In genomic region chr11:114501869-114502540, GRCm38 (mm10) we compare ENCODE assay signal across 12 mouse cellular contexts.
A peak's percentile ranks its signal among the peaks of the same experiment; 100 is the strongest.
DNase-seq lines count a peak whose midpoint lies in the region; ATAC-seq and TF ChIP-seq lines count a peak whose summit lies in the region.
"Had no signal": no experiment of that assay in that cellular context is flagged by ENCODE, and none has a peak within 500 bp of the region (broad histone marks: within the 10 kb centered on the region; RNA-seq: fewer than 3 reads in every experiment).

No protein-coding gene starts in this region.

- H3K36me3 ChIP-seq in heart, postnatal 0 days (replicated peaks; ENCODE audit: control insufficient read depth, insufficient read depth, low read length): no peaks in the 10 kb centered on the region
- no peaks in the 10 kb centered on the region for H3K36me3 ChIP-seq in G1E (replicated peaks)
- H3K36me3 ChIP-seq: heart, embryonic 12.5 days; limb, embryonic 12.5 days had no signal

- no peak for DNase-seq in heart, postnatal 0 days (ENCODE audit: low spot score)
- no peak for DNase-seq in heart, adult 9 months (ENCODE audit: low spot score in 2 of 2)
- DNase-seq in 3134 (ENCODE audit: extremely low read depth, insufficient read length, low spot score) (peak; percentile 35), G1E (ENCODE audit: low spot score) (no peak)
- DNase-seq in cerebellum, postnatal 36 days: peak; percentile 83 to 88
- DNase-seq in spleen, postnatal 14 days (ENCODE audit: low spot score in 2 of 2): no peak
- DNase-seq in lung, postnatal 10 days: no peak
- DNase-seq in T-cell, adult 2 months (ENCODE audit: low spot score): no peak
- DNase-seq: lung, postnatal 4 days had no signal

- no peak overlapping the region for H3K27ac ChIP-seq in heart, postnatal 0 days (ENCODE audit: low read depth)
- H3K27ac ChIP-seq: limb, embryonic 12.5 days had no signal

- ATAC-seq in heart, postnatal 0 days (ENCODE audit: insufficient read depth, low read depth): peak; percentile 39; the same call in 1 of the 2 replicates
- ATAC-seq in G1E (ENCODE audit: extremely low read depth, insufficient number of reproducible peaks, low FRiP score, poor library complexity, severe bottlenecking): no peak
- ATAC-seq: intestine, embryonic 16.5 days had no signal

- H3K27me3 ChIP-seq in heart, postnatal 0 days (ENCODE audit: control insufficient read depth, insufficient read depth, low read length): no peaks in the 10 kb centered on the region
- no peaks in the 10 kb centered on the region; the same call in 1 of the 2 replicates for H3K27me3 ChIP-seq in G1E (ENCODE audit: insufficient read depth, low read length)
- H3K27me3 ChIP-seq: heart, embryonic 12.5 days had no signal

- H3K4me3 ChIP-seq in heart, postnatal 0 days (ENCODE audit: low read depth, low read length): no peak overlapping the region
- 0 out of 2 replicates have a peak overlapping the region, but pooled peaks have one; percentile 20 for H3K4me3 ChIP-seq in G1E (ENCODE audit: low read depth, low read length)
- H3K4me3 ChIP-seq: heart, embryonic 12.5 days; limb, embryonic 12.5 days had no signal

- no peaks in the 10 kb centered on the region for H3K9me3 ChIP-seq in heart, postnatal 0 days (replicated peaks; ENCODE audit: control insufficient read depth, low read length)
- H3K9me3 ChIP-seq in G1E (replicated peaks): peaks cover 85% of the 10 kb centered on the region
- H3K9me3 ChIP-seq: limb, embryonic 12.5 days had no signal

- 48% methylated on average over 5 of the region's 5 CpGs for WGBS in heart, postnatal 0 days

- no peak for TF ChIP-seq CTCF in heart, postnatal 0 days (IDR thresholded peaks at IDR 0.05; ENCODE audit: low read depth)
- TF ChIP-seq CTCF in G1E (IDR thresholded peaks at IDR 0.05; ENCODE audit: low read depth, low read length): no peak

- no peak overlapping the region for H3K4me2 ChIP-seq in heart, postnatal 0 days (ENCODE audit: low read depth, low read length)
- H3K4me2 ChIP-seq: heart, embryonic 12.5 days; limb, embryonic 12.5 days had no signal

- H3K9ac ChIP-seq in heart, postnatal 0 days (replicated peaks; ENCODE audit: low read depth, low read length): no peak overlapping the region
- H3K9ac ChIP-seq: heart, embryonic 12.5 days; limb, embryonic 12.5 days had no signal

- no peak for TF ChIP-seq EP300 in heart, postnatal 0 days (IDR thresholded peaks at IDR 0.05; ENCODE audit: low read depth)

- no peaks in the 10 kb centered on the region for H3K4me1 ChIP-seq in heart, postnatal 0 days (ENCODE audit: control insufficient read depth, insufficient read depth)
- H3K4me1 ChIP-seq in G1E (ENCODE audit: insufficient read depth, low read depth, low read length): no peaks in the 10 kb centered on the region
- H3K4me1 ChIP-seq: limb, embryonic 12.5 days had no signal

Comparison
In these comparisons a context has a peak if more than half of its experiments do, and no peak if none do; other contexts are left out.
1. DNase-seq: peak in 3134 (single experiment) and cerebellum, postnatal 36 days (2 of 2); none in heart, postnatal 0 days (single experiment), heart, adult 9 months (0 of 2), G1E (single experiment), spleen, postnatal 14 days (0 of 2), lung, postnatal 10 days (single experiment) and T-cell, adult 2 months (single experiment).